ENCODE assay signal across 19 mouse cellular contexts in the genomic region with DNA sequence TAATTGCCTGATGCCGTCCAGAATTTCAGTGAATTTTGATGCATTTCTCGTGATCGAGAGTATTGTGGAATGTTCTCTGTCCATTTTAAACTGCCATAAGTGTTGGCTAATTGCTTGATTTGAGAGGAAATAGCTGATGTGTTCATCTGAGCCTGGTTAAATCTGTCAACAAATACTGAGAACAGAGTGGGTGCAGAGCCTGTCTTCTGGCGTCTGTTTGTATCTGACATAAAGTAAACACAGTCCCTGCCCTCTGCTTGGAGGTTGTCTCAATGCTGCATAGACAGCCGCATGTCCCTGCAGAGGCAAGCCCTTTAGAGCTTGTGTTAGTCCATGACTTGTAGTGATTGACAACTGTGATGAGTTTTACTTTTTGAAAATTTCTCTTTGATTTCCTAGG.
"Had no signal": no experiment of that assay in that cellular context is flagged by ENCODE, and none has a peak within 500 bp of the region (broad histone marks: within the 10 kb centered on the region; RNA-seq: fewer than 3 reads in every experiment).

No protein-coding gene starts in this region.

- H3K4me2 ChIP-seq: midbrain, embryonic 12.5 days; midbrain, embryonic 15.5 days; neural tube, embryonic 12.5 days; neural tube, embryonic 15.5 days had no signal

- H3K4me3 ChIP-seq: left cerebral cortex, adult 2 months; midbrain, embryonic 12.5 days; midbrain, embryonic 15.5 days; neural tube, embryonic 12.5 days; neural tube, embryonic 15.5 days had no signal

- H3K9me3 ChIP-seq: midbrain, embryonic 12.5 days; midbrain, embryonic 15.5 days; neural tube, embryonic 12.5 days; neural tube, embryonic 15.5 days had no signal

- H3K27me3 ChIP-seq: midbrain, embryonic 12.5 days; midbrain, embryonic 15.5 days; neural tube, embryonic 12.5 days; neural tube, embryonic 15.5 days had no signal

- H3K9ac ChIP-seq: liver, embryonic 14.5 days; midbrain, embryonic 12.5 days; midbrain, embryonic 15.5 days; neural tube, embryonic 12.5 days; neural tube, embryonic 15.5 days had no signal

- H3K27ac ChIP-seq: hindbrain, postnatal 0 days; left cerebral cortex, adult 2 months; liver, embryonic 14.5 days; macrophage; midbrain, embryonic 12.5 days; midbrain, embryonic 15.5 days; neural tube, embryonic 12.5 days; neural tube, embryonic 15.5 days had no signal

- ATAC-seq: hindbrain, postnatal 0 days; inflammation-experienced regulatory T-cells, adult 6 months; intestine, embryonic 16.5 days; midbrain, embryonic 15.5 days had no signal

- DNase-seq: kidney, adult 18-20 months; kidney, adult 9 months; kidney, postnatal 14 days; kidney, postnatal 4 days; layer of hippocampus, adult 9-11 months; right cerebral cortex, adult 18-20 months; right cerebral cortex, postnatal 14 days; right cerebral cortex, postnatal 4 days; thymus, postnatal 25 days had no signal

- H3K36me3 ChIP-seq: midbrain, embryonic 12.5 days; midbrain, embryonic 15.5 days; neural tube, embryonic 12.5 days; neural tube, embryonic 15.5 days had no signal
